Mouse (Mus musculus): ENCODE measurements around the gene Stx6. TPM values are rescaled to one million over a fixed set of nuclear protein-coding genes. Genes with fewer than 3 reads are reported as not detected.
A peak's percentile ranks its signal among the peaks of the same experiment; 100 is the strongest.

Gene Stx6
- polyA plus RNA-seq, 1 experiment from 2014 or later = 85.0 TPM

DNA sequence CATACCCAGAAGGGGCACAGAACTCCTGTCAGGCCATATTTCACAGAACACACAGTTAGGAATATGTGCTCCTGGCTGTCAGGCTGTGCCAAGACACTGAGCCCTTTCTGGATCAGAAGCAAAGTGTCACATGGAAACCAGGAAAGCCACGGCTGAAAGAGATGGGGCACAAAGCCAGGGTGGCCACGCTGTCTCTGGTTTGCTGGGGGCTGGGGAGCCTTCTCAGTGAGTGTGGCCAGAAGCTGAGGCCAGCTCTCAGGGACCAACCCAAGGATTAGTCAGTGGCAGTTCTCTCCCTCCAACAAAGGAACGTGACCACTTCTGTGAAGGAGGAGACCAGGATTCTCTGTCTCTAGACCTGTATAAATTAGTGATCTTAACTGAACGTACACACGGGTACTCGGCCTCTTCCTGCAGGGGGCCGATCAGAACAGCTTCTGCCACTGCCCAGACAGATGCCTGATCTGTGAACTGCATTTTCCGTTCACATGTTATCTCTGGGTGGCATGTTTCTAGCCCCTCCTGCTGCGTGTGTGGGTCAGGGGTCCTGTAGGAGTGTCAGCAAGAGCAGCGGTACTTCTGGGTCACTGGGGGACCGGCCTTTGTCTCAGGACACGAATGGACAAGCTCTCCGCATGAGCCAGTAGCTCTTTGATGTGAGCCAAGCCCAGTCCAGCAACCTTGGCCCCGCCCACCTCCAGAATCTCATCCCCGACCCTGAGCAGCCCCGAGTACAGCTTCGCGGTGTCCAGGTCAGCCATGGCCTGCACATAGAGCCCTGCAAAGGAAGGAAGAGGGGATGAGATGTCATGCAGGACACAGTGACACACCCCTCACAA lies 54.6 kb downstream of the Stx6 start:
- WGBS = 22% methylated on average over 18 of the region's 18 CpGs
- Histone ChIP-seq H3K4me1 (peaks cover 86% of the 10 kb centered on the region), H3K9me3 (no peaks in the 10 kb centered on the region), H3K27ac (replicated peaks) (peak overlapping the region; percentile 88), H3K4me3 (no peak overlapping the region), H3K36me3 (replicated peaks) (peaks cover 11% of the 10 kb centered on the region; the same call in 1 of the 2 replicates), H3K27me3 (replicated peaks; ENCODE audit: low read depth, poor library complexity, severe bottlenecking) (no peaks in the 10 kb centered on the region)
- DNase-seq (ENCODE audit: low spot score) = peak; percentile 63

DNA sequence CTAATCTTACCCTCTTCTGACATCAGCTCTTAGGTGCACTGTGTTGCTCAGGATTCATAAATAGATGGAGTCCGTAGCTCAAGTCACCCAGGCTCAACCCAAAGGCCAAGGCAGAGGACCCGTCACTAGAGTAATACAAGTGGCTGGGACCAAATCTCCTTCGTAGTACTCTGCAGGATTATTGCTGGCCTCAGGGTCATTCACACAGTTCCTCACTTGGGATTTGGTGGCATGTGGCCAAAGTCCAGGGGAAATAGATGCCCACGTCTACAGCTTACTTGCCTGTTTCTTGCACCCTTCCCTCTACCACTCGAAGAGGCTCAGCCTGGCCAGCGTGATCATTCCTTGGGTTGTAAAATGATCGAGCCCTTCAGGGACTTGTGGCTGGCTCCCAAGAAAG lies 55.4 kb downstream of the Stx6 start:
- Histone ChIP-seq H3K4me1 (peaks cover 86% of the 10 kb centered on the region), H3K27me3 (replicated peaks; ENCODE audit: low read depth, poor library complexity, severe bottlenecking) (no peaks in the 10 kb centered on the region), H3K36me3 (replicated peaks) (peaks cover 11% of the 10 kb centered on the region; the same call in 1 of the 2 replicates), H3K4me3 (no peak overlapping the region), H3K27ac (replicated peaks) (peak overlapping the region; percentile 88), H3K9me3 (no peaks in the 10 kb centered on the region)
- DNase-seq (ENCODE audit: low spot score) = no peak
- WGBS = 88% methylated on average over 7 of the region's 7 CpGs

DNA sequence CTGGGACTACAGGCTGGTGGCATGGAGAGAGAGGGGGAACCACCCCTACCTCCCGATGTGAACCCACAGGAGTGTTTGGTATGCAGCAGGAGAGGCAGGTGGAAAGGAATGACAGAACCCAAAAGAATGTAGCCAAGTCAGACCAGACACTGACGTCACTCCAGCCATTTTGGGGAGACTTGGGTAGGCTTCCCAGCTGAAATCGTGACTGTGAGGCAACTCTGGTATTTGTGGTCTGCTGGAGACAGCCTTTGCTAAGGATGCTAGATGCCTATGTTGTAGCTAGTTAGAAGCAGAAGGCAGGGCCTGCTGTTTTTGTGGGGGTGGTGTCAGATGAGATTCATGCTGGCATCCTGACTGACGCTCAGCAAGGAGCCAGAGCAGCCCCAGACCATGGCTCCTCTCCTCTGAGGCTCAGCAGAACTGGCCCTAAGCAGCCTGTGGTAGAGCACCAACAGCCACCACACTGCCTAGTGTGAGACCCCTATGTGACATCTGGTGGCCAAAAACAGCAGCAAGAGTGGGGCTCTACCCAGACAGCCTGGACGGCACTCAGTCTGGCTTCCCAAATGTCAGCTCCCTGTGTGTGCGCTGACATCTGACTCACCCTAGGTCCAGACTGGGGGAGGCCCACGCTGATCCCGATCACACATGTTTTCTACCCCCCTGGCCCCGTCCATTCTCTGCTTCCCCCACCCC lies 56.7 kb downstream of the Stx6 start:
- H3K36me3 ChIP-seq (replicated peaks) = peaks cover 11% of the 10 kb centered on the region; the same call in 1 of the 2 replicates
- H3K4me3 ChIP-seq = no peak overlapping the region
- H3K9me3 ChIP-seq = no peaks in the 10 kb centered on the region
- no peaks in the 10 kb centered on the region for H3K27me3 ChIP-seq (replicated peaks; ENCODE audit: low read depth, poor library complexity, severe bottlenecking)
- whole genome bisulfite sequencing = 46% methylated on average over 9 of the region's 9 CpGs
- peak overlapping the region; percentile 88 for H3K27ac ChIP-seq (replicated peaks)
- peaks cover 79% of the 10 kb centered on the region for H3K4me1 ChIP-seq
- DNase-seq (ENCODE audit: low spot score) = peak; percentile 48

DNA sequence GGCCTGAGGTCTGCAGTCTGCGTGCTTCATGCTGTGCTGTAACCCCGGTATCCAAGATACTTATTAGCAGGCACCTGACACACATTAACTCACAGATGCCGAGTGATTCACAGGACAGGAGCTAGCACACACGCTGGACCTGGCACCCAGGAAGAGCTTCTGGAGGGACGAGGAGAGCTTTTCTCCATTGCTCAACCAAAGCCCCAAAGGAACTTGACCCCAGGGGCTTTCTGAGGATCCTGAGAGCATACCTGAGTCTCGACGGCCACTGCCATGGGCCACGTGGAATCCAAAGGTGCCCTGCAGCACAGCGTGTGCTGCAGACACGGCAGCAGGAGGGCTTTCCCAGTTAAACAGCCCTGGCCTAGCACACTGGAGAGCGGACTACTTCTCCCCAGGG lies 57.8 kb downstream of the Stx6 start:
- H3K27ac ChIP-seq (replicated peaks) = peak overlapping the region; percentile 88
- H3K9me3 ChIP-seq = no peaks in the 10 kb centered on the region
- H3K4me1 ChIP-seq = peaks cover 72% of the 10 kb centered on the region
- no peak overlapping the region for H3K4me3 ChIP-seq
- H3K36me3 ChIP-seq (replicated peaks) = peaks cover 11% of the 10 kb centered on the region
- DNase-seq (ENCODE audit: low spot score) = no peak
- no peaks in the 10 kb centered on the region for H3K27me3 ChIP-seq (replicated peaks; ENCODE audit: low read depth, poor library complexity, severe bottlenecking)
- 78% methylated on average over 11 of the region's 11 CpGs for WGBS

DNA sequence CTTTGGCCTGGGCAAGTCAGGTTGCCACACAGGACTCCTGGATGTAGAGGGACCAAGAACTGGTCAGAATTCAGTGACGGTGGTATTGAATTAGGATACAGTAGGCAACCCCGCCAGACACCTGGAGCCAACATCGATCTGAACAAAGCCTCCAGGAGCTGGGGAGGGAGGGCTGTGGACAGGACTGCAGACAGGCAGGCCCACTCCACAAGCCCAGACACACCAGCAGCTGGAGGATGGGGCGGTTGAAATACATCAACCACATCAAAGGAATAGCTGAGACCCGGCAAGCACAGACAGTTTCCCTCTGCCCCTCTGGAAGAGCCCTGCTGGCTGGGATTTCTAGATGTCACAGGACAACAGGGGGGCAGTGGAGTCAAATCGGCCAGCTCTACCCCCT lies 58.3 kb downstream of the Stx6 start:
- Histone ChIP-seq H3K27ac (replicated peaks) (peak overlapping the region; percentile 88), H3K36me3 (replicated peaks) (peaks cover 11% of the 10 kb centered on the region), H3K27me3 (replicated peaks; ENCODE audit: low read depth, poor library complexity, severe bottlenecking) (no peaks in the 10 kb centered on the region), H3K4me1 (peaks cover 72% of the 10 kb centered on the region), H3K9me3 (no peaks in the 10 kb centered on the region), H3K4me3 (no peak overlapping the region)
- WGBS = 65% methylated on average over 6 of the region's 6 CpGs
- peak; percentile 57 for DNase-seq (ENCODE audit: low spot score)

DNA sequence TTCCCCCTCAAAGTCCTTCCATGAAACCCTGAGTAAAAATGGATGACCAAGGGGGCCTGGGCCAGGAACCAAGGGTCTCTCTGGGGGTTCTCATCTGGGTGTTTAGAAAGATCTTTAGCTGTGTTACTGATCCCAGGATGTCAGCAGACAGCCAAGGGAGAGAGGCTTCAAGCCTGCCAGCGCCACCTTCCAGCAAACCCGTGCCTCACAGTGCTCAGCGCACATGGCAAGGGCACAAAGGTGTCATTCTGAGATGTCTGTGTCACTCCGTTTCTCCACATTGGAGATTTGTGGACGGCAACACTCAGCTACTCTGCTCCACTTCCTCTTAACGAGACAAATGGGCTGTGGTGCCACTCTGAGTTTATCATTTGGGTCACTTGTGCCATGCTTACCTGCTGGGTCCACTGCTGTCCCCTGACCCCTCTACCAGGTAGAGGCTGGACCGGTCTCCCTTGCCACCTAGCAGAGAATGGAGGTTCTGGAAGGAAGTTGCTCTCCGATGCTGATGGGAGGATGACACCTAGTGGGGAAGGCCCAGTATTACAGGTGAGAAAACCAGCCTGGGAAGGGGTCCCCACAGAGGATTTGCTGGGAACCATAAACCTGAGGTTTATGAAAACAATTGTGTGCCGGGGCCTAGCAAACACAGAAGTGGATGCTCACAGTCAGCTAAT lies 59.5 kb downstream of the Stx6 start:
- peak; percentile 70 for DNase-seq (ENCODE audit: low spot score)
- Histone ChIP-seq H3K36me3 (replicated peaks) (peaks cover 12% of the 10 kb centered on the region), H3K9me3 (no peaks in the 10 kb centered on the region), H3K4me1 (peaks cover 69% of the 10 kb centered on the region), H3K27me3 (replicated peaks; ENCODE audit: low read depth, poor library complexity, severe bottlenecking) (no peaks in the 10 kb centered on the region), H3K4me3 (no peak overlapping the region), H3K27ac (replicated peaks) (peak overlapping the region; percentile 88)
- WGBS = 55% methylated on average over 9 of the region's 9 CpGs

DNA sequence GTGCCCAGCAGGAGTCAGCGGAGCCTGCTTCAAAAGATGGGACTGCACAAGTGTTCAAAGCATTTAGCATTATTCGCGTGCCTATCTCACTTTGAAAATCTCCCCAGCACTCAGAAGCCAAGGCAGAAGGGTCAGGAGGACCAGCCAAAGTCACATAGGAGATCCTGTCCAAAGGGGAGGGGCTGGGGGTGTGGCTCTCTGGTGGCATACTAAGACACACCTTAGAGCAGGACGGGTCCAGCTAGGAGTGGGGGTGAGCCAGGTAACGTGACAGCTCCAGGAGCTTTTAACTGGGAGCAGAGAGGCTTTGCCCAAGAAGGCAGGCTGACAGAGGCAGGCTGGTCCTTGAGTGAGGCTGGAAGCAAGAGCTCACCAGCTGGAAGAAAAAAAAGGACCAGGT lies 60.4 kb downstream of the Stx6 start:
- Histone ChIP-seq H3K4me3 (no peak overlapping the region), H3K4me1 (peaks cover 63% of the 10 kb centered on the region), H3K27me3 (replicated peaks; ENCODE audit: low read depth, poor library complexity, severe bottlenecking) (0 out of 2 replicates have a peak, but pooled peaks cover 2% of the 10 kb centered on the region), H3K9me3 (no peaks in the 10 kb centered on the region), H3K27ac (replicated peaks) (no peak overlapping the region), H3K36me3 (replicated peaks) (peaks cover 17% of the 10 kb centered on the region)
- WGBS = 73% methylated on average over 5 of the region's 5 CpGs
- no peak for DNase-seq (ENCODE audit: low spot score)

DNA sequence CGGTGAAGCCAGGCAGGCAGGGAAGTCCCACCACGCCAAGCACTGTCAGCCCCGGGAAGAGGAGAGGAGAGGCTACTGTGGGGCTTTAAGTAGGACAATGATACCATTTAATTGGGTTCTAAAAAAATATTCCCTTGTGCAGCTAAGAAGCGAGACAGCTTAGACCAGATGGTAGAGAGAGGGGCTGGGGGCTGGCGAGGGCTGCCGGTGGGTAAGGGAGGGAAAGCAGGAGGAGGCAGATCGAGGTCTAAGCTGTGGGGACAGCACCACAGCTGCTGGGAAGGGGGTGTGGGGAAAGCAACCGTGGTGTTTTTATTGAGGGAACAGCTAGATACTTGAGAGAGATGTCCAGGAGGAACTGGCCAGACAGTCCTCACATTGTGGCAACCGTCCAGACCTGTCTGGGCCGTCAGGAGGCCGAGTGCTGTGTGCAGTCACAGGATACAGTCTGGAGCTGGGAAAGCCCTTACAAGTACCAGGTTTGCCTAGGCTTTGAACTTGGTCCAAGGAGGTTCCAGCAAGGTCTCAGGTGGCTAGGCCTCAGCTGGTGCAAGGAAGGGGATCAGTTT lies 63.7 kb downstream of the Stx6 start:
- Histone ChIP-seq H3K27me3 (replicated peaks; ENCODE audit: low read depth, poor library complexity, severe bottlenecking) (0 out of 2 replicates have a peak, but pooled peaks cover 3% of the 10 kb centered on the region), H3K4me1 (peaks cover 43% of the 10 kb centered on the region), H3K36me3 (replicated peaks) (peaks cover 25% of the 10 kb centered on the region), H3K9me3 (no peaks in the 10 kb centered on the region), H3K27ac (replicated peaks) (peak overlapping the region; percentile 7; the same call in 1 of the 2 replicates), H3K4me3 (no peak overlapping the region)
- DNase-seq (ENCODE audit: low spot score) = no peak
- WGBS = 72% methylated on average over 11 of the region's 11 CpGs

DNA sequence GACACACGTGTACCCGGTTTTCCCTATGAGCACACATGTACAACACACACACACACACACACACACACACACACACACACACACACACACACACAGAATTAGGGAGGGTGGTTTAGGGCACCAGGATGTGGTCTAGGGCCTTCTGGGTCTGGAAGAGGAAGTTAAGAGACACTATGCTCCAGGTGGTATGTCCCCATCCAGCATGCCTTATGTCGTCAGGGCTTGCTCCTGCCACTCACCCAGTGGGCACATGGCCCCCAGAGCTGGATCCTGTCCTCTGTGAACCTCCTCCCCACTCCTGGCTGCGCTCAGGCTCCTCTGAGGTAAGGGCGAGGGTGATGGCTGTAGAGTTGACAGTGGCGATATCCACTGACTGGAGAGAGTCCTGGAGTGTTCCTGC lies 64.5 kb downstream of the Stx6 start:
- WGBS = 85% methylated on average over 6 of the region's 6 CpGs
- Histone ChIP-seq H3K4me1 (peaks cover 41% of the 10 kb centered on the region), H3K9me3 (no peaks in the 10 kb centered on the region), H3K36me3 (replicated peaks) (peaks cover 22% of the 10 kb centered on the region), H3K27ac (replicated peaks) (no peak overlapping the region), H3K27me3 (replicated peaks; ENCODE audit: low read depth, poor library complexity, severe bottlenecking) (0 out of 2 replicates have a peak, but pooled peaks cover 3% of the 10 kb centered on the region), H3K4me3 (no peak overlapping the region)
- DNase-seq (ENCODE audit: low spot score) = no peak

DNA sequence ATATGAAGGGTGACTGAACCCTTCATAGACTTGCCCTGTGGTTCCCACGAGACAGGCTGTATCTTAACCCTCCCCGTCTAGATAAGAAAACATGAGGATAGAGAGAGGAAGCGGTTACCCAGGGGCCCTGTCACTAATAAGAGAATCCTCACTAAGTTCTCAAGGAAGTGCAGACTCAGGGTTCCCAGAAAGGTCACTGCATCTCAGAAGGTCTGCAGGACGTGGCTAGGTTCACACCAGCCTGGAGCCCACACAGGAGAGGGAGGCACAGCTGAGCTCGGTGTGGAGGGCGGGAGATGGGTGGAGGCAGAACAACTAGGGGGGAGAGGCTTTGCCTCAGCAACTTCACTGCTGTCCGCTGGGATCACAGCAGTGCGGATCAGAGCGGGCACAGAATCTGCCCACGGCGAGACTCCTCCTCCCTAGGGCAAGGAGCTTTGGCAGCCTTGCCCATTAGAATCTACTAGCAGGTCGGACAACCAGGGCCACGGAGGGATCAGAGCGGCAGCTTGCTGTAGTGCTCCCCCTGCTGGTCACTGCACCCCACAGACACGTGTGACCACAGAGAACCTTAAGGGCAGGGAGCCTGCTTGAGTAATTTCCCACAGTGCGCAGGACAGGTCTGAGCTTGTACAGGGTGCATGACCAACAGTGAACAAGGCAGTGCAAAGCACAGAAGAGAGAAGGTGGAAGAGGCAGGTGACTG lies 65.5 kb downstream of the Stx6 start:
- WGBS = 32% methylated on average over 16 of the region's 16 CpGs
- H3K27me3 ChIP-seq (replicated peaks; ENCODE audit: low read depth, poor library complexity, severe bottlenecking) = 0 out of 2 replicates have a peak, but pooled peaks cover 3% of the 10 kb centered on the region
- H3K4me3 ChIP-seq = no peak overlapping the region
- H3K4me1 ChIP-seq = peaks cover 50% of the 10 kb centered on the region
- H3K36me3 ChIP-seq (replicated peaks) = peaks cover 22% of the 10 kb centered on the region
- peak overlapping the region; percentile 70 for H3K27ac ChIP-seq (replicated peaks)
- peak; percentile 89 for DNase-seq (ENCODE audit: low spot score)
- no peaks in the 10 kb centered on the region for H3K9me3 ChIP-seq

DNA sequence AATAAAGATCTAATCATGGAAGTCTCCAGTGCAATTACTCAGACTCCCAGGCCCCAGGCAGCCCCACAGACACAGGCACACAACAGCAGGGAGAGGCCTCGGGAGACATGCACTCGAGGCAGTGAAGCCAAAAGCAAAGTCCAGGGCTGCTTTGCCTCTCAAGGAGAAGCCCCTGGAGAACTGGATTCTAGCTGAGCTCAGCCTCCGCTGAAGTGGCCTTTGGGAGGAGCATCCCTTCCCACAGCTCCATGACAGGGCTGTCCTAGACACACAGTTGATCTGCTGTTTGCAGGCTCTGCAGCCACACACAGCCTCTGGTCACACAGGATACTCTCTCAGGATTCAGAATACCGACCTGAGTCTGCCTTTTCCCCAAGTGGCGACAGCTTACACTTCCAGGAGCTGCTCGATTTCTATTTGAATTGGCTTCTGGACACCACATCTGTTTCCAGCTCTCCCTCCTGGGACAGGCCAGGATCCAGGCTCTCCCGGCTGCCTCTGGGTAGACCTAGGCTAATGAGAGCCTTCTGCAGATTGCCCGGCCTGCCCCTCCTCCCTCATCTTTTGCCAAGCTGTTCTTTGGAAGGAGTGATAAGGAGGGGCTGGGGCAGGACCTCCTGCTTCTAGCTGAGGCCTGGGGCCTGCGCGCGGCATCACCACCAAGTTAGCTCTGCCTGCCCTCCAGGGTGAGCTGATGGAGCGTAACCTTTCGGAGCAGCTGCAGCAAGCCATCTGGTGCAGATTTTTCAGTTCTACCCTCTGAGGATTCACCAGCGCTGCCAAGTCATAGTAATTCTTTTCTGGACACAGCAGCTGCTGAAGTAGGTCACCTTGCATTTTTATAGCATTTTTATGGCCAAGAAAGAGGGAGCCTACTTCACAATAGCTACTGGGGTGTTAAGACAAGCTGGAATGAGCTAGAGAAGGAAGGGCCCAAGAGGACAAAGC lies 71.2 kb downstream of the Stx6 start:
- Histone ChIP-seq H3K4me1 (peaks cover 76% of the 10 kb centered on the region), H3K4me3 (no peak overlapping the region), H3K9me3 (no peaks in the 10 kb centered on the region), H3K27ac (replicated peaks) (peak overlapping the region; percentile 83), H3K36me3 (replicated peaks) (peaks cover 14% of the 10 kb centered on the region), H3K27me3 (replicated peaks; ENCODE audit: low read depth, poor library complexity, severe bottlenecking) (no peaks in the 10 kb centered on the region)
- WGBS = 15% methylated on average over 14 of the region's 14 CpGs
- DNase-seq (ENCODE audit: low spot score) = peak; percentile 83
